Mouse (Mus musculus): ENCODE results near the gene Nmnat3.

Nmnat3 gene

DNA sequence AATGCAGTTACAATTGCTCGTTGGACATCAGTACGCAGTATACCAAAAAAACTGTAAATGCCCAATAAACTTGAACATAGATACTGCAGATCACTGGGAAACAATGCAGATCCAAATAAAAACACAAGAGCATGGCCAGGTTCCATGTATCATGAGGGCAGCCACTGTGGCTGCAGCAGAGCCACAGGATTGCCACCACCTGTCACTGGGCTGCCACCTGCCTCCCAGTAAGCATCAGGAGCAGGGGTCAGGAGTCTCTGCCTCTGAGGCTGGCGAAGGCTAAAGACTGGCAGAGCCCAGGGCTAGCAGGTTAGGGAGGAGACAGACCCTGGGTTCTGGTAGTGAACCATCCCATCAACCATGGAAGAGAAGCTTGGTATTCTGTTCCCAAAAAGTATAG is 67.7 kb downstream of the Nmnat3 start:
- no peak for DNase-seq (ENCODE audit: low read depth, low spot score)

DNA sequence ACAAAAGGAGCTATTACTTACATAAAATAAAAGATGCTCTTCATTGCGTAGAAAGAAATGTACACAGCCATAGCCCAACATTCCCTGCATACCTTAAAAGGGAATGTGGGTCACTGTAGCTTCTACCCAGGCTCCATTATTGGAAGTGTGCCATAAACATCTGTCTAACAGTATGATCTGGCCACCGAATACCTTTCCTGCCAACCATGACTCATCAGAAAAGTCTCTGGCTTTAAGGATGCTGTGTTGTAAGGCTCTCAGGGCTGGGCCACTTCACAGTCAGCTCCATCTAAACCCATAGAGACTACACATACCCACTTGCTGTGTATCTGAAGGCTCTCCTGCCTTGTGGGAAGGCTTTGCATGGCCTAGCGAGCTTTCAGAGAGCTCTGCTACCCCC is 73.8 kb downstream of the Nmnat3 start:
- DNase-seq (ENCODE audit: low read depth, low spot score): no peak

DNA sequence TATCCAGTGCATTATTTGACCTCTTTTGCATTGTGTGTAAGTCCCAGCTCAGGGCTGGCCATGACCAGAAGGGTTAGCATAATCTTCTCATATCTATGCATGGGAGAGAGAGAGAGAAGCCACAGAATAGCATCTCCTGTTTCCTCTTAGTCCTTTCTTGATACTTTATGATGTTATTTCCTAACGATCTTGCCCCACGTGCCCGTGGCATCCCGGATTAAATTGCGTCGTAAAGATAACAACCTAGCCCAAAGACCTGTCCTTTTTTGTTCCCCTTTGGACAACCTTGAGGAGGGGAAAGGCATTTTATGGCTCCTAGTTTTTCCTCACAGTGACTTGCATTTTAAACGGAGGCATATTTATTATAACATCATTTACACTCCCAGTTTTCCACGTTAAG is 78.8 kb downstream of the Nmnat3 start:
- no peak for DNase-seq (ENCODE audit: low read depth, low spot score)

DNA sequence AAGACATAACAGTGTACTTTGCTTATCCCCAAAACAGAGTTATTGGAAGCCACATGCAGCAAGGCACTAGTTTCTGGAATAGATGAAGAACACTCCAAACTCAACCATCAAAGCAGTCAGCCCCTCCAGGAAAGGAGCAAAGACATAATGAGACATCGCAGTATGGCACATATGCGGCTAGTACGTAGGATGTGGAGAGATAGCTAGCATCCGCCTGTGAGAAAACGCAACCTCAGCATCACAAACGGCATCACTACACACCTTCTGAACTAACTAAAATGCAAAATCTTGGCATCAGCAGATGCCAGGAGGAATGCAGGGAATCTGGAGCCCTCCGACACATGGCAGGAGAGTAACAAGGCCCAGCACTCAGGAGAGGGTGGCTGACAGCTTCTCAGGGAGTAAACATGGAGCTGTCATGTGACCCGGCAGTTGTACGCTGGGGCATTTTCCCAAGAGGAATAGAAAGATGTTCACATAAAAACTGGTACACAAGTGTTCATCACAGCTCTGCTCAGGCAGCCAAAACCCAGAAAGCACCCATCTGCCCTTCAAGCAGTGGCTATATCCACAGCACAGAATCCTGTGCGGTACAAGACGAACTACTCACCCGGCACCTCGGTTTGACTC is 80.2 kb downstream of the Nmnat3 start:
- DNase-seq (ENCODE audit: low read depth, low spot score): no peak

DNA sequence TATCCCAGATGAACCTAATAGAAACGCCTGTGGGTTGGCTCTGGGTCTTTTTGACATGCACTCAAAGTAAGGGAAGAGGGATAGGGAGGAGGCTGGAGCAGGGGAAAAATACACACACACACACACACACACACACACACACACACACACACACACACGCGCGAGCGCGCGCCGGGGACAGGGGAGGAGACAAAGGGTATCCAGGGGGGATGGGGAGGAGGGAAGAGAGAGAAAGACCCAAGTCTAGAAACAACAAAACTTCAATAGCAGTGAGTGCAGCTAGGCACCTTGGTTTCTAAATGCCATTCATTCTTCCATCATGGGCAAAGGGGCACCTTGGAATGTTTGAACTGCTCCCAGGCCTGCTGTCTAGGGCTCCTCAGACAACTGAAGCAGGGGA is 82.5 kb downstream of the Nmnat3 start:
- no peak for DNase-seq (ENCODE audit: low read depth, low spot score)

DNA sequence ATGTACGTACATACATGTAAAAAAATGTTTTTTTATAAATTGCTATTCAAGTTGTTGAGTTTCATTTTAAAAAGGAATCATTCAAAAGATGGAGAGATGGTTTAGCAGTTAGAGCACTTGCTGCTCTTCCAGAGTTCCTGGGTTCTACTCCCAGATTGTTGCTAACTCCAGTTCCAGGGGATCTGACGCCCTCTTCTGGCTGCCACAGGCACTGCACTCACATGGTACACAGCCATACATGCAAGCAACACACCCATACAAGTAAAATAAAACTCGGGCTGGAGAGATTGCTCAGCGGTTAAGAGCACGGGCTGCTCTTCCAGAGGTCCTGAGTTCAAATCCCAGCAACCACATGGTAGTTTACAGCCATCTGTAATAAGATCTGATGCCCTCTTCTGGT is 86.1 kb downstream of the Nmnat3 start:
- no peak for DNase-seq (ENCODE audit: low read depth, low spot score)

DNA sequence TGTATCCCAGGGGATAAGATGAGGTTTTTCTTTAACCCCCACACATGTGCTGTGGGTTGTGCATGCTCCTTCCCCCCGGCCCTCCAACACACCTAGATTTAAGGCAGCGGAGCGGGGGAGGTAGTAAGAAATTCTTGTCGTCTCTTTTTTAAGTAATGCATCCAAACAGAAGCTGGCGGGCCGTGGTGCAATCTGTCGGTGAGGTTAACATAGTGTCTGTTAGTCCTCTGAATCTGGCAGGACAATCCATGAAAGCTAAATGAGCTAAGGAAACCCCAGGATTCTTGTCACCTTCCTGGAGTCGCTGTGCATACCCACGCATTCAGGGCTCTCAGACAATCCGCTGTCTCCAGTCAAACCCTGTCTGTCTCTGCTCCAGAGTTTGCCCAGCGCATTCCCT is 87.7 kb downstream of the Nmnat3 start:
- no peak for DNase-seq (ENCODE audit: low read depth, low spot score)

- DNase-seq (ENCODE audit: low read depth, low spot score): no peak
Measured at GRCm38 (mm10) chr9:98375329-98376170, 88.3 kb downstream of the Nmnat3 start.

GRCm38 (mm10) chr9:98379736-98380135 is 92.5 kb downstream of the Nmnat3 start:
- no peak for DNase-seq (ENCODE audit: low read depth, low spot score)

- DNase-seq (ENCODE audit: low read depth, low spot score): no peak
Measured at GRCm38 (mm10) chr9:98380593-98380992, 93.4 kb downstream of the Nmnat3 start.

GRCm38 (mm10) chr9:98387741-98388632 is 100.8 kb downstream of the Nmnat3 start:
- DNase-seq (ENCODE audit: low read depth, low spot score): no peak

DNA sequence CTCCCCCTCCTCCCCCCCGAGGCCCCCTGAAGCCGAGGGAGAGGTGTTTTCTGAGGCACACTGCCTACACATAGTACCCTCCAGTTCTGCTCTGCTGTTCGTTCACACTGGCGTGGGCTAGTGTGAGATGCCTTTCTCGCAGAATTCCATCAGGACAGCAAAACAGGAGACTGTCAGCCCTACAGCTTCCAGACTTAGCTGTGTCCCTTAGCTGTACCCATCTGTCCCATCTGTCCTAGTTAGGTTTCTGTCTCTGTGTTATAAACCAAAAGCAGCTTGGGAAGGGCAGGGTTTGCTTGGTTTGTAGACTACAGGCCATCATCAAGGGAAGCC is 101.4 kb downstream of the Nmnat3 start:
- no peak for DNase-seq (ENCODE audit: low read depth, low spot score)

GRCm38 (mm10) chr9:98393496-98393895 is 106.3 kb downstream of the Nmnat3 start:
- DNase-seq (ENCODE audit: low read depth, low spot score): no peak

GRCm38 (mm10) chr9:98397211-98397610 is 110.0 kb downstream of the Nmnat3 start:
- no peak for DNase-seq (ENCODE audit: low read depth, low spot score)

- no peak for DNase-seq (ENCODE audit: low read depth, low spot score)
Measured at GRCm38 (mm10) chr9:98397866-98398265, 110.6 kb downstream of the Nmnat3 start.

- DNase-seq (ENCODE audit: low read depth, low spot score): no peak
Measured at GRCm38 (mm10) chr9:98400185-98400894, 113.1 kb downstream of the Nmnat3 start.

DNA sequence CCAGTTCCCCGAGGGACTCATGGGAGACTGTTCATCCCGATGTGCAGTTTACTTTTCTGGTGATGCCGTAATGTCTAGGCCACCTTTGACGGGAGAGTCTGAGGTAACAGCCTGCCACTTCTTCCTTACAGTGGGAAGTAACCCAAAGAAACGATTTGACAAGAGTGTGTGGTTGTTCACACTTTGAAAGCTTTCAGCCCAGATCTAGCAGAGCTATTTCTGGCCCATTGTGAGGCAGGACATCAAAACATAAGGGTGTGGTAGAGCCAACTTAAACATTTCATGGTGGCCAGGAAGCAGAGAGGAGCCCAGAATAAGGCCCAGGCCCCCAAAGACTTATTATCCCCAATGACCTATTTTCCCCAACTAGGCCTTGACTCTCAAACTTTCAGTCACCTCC is 114.4 kb downstream of the Nmnat3 start:
- DNase-seq (ENCODE audit: low read depth, low spot score): no peak

- no peak for DNase-seq (ENCODE audit: low read depth, low spot score)
Measured at GRCm38 (mm10) chr9:98407771-98408170, 120.5 kb downstream of the Nmnat3 start.

GRCm38 (mm10) chr9:98409137-98409536 is 121.9 kb downstream of the Nmnat3 start:
- peak; percentile 28 for DNase-seq (ENCODE audit: low read depth, low spot score)

DNA sequence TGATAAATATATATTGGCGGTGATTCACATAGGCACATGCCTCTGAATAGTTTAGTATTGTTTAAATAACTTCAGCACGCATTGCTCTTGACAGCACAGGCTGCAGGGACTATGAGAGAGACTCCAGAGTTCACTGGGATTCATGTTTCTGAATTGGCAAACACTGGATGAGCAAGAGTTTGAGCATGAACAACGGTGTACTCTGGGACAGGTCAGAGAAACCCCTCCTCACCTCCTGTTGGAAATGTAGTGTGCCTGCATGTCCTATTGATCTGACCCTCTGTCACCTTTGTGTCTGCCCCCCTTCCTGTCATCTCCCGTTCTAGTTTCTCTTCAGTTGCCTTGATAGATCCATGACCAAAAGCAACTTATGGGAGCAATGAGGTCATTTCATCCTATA is 128.2 kb downstream of the Nmnat3 start:
- DNase-seq (ENCODE audit: low read depth, low spot score): no peak

- DNase-seq (ENCODE audit: low read depth, low spot score): no peak
Measured at GRCm38 (mm10) chr9:98417919-98418318, 130.7 kb downstream of the Nmnat3 start.

DNA sequence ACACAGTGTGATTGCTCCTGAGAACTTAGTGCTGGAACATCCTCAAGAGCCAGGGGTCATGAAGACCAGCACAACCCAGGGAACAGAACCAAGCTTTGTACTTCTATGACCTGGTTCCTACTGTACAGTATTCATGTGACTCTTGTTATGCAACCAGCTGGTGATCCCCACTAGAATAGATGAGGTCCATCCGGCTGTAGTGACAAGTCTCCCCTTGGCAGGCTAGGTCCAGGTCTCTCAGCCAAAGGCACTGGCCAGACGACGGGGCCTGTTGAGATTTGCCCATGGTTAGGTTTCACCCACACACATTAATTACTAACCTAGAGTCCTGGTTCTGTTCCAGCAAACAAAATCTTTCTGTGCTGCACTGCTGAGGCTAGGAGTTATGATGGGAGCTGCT is 131.1 kb downstream of the Nmnat3 start:
- DNase-seq (ENCODE audit: low read depth, low spot score): no peak
